Mouse (Mus musculus): Measurements from ENCODE around the gene Ccl19. TPM values are rescaled to one million over a fixed set of nuclear protein-coding genes. Genes with fewer than 3 reads are reported as not detected.
"Not testable (repeated sequence)": the region's sequence is repeated elsewhere in the genome, so short reads cannot be mapped to it uniquely, and the experiment has no call there.

The Ccl19 gene
- under 1 TPM in 1 of 2 experiments, not detected in 1; 0.85 TPM for total RNA-seq (2021)
- long read RNA-seq, experiment 1, result 0 reads
- long read RNA-seq, experiment 2, result 0 reads

GRCm38 (mm10) chr4:42756477-42756876 is at the start of gene Ccl19:
Gene Ccl19, minus strand, starts transcription at chr4:42756577.
- DNase-seq (ENCODE audit: low spot score in 2 of 2), result not testable (repeated sequence)

- DNase-seq (ENCODE audit: low spot score in 2 of 2), result not testable (repeated sequence)
These were observed 17.5 kb upstream of the Ccl19 start, which contains the start of gene Ccl21a for GRCm38 (mm10) chr4:42773893-42774292. Gene Ccl21a, minus strand, starts transcription at chr4:42773993.

- not testable (repeated sequence) for DNase-seq (ENCODE audit: low spot score in 2 of 2)
These were observed 21.1 kb downstream of the Ccl19 start, which contains the start of gene 4930578G10Rik for GRCm38 (mm10) chr4:42735245-42735644. Gene 4930578G10Rik, plus strand, starts transcription at chr4:42735545.

Other genes with a start within 250 kb of the Ccl19 start
- gene Fam205a2, start 228.4 kb downstream of the Ccl19 start, total RNA-seq (2021), result under 1 TPM in 1 of 2 experiments, not detected in 1; 0.59 TPM
- not detected for gene Gm10591, start 144.4 kb downstream of the Ccl19 start, total RNA-seq (2021)
- gene Gm2564, start 126.9 kb downstream of the Ccl19 start, total RNA-seq (2021), result 1 to 10 TPM; 1.6 to 4.5 TPM
- not detected for gene Ccl27b, start 101.3 kb downstream of the Ccl19 start, total RNA-seq (2021)
- not detected for gene Il11ra2, start 94.7 kb downstream of the Ccl19 start, total RNA-seq (2021)
- under 1 TPM in 1 of 2 experiments, not detected in 1; 0.73 TPM for gene 4930578G10Rik, start 21.0 kb downstream of the Ccl19 start, total RNA-seq (2021)
- gene Ccl21a, start 17.4 kb upstream of the Ccl19 start, total RNA-seq (2021), result 10 to 100 TPM in 1 of 2 experiments, 1 to 10 TPM in 1; 8.9 to 12.0 TPM
- gene Fam205a1, start 97.3 kb upstream of the Ccl19 start, total RNA-seq (2021), result not detected
- gene Gm12394, start 100.2 kb upstream of the Ccl19 start, total RNA-seq (2021), result under 1 TPM; 0.11 TPM
- gene Fam205c, start 117.7 kb upstream of the Ccl19 start, total RNA-seq (2021), result not detected
- gene Phf24, start 160.1 kb upstream of the Ccl19 start, total RNA-seq (2021), result 1 to 10 TPM; 3.4 to 5.4 TPM
- gene Dnajb5, start 193.2 kb upstream of the Ccl19 start, total RNA-seq (2021), result 10 to 100 TPM; 17.7 to 19.1 TPM
- gene 1700022I11Rik, start 213.0 kb upstream of the Ccl19 start, total RNA-seq (2021), result not detected
- 100 to 1,000 TPM; 283 to 294 TPM for gene Vcp, start 243.9 kb upstream of the Ccl19 start, total RNA-seq (2021)

All from adrenal gland, postnatal 4 days (tissue).